Mouse (Mus musculus) spleen, adult 2 months (tissue): ENCODE results near the gene Wfs1. TPM values are rescaled to one million over a fixed set of nuclear protein-coding genes. Genes with fewer than 3 reads are reported as not detected.

ENCODE experiments used
- DNase-seq, 2 experiments: peaks; one replicate each; pipeline versions ENCODE4 v3.0.0 to v3.0.0-alpha.2; 2012 to 2021; ENCODE audit warnings: low spot score in 2 of 2, low read depth in 1 of 2
- H3K27ac ChIP-seq: fragments of 200-500 bp; 2 replicates; pipeline ENCODE4 v1.5.1; 2012; ENCODE audit warnings: low read length, inconsistent platforms; ENCODE audit not compliant: insufficient read depth
- H3K27me3 ChIP-seq: fragments of 200-500 bp; 2 replicates; pipeline ENCODE4 v1.6.1; 2012; ENCODE audit warnings: mild to moderate bottlenecking, moderate library complexity, low read length, inconsistent platforms; ENCODE audit not compliant: control insufficient read depth, insufficient read depth
- H3K36me3 ChIP-seq: fragments of 200-500 bp; 2 replicates; pipeline ENCODE4 v1.6.1; 2012; ENCODE audit warnings: mild to moderate bottlenecking, low read length, inconsistent platforms; ENCODE audit not compliant: control insufficient read depth, insufficient read depth
- H3K4me1 ChIP-seq: fragments of 200-500 bp; 2 replicates; pipeline ENCODE4 v1.6.1; 2011; ENCODE audit warnings: inconsistent platforms; ENCODE audit not compliant: control insufficient read depth, insufficient read depth, insufficient read length
- H3K4me3 ChIP-seq: fragments of 200-500 bp; 2 replicates; pipeline ENCODE4 v1.5.1; 2011; ENCODE audit warnings: mild to moderate bottlenecking, inconsistent platforms; ENCODE audit not compliant: insufficient read depth, insufficient read length; ENCODE audit errors: extremely low read depth
- CTCF ChIP-seq: fragments of 200-500 bp; IDR thresholded peaks from 2 replicates; pipeline ENCODE4 v1.5.1; 2011; ENCODE audit warnings: mild to moderate bottlenecking, inconsistent platforms; ENCODE audit not compliant: insufficient read depth, insufficient read length, insufficient replicate concordance; ENCODE audit errors: extremely low read depth
- POLR2A ChIP-seq: fragments of 200-500 bp; IDR thresholded peaks from 2 replicates; pipeline ENCODE4 v1.6.1; 2011; ENCODE audit warnings: low read depth, low read length, inconsistent platforms
- WGBS: fragments of 180-500 bp; shearing (Covaris S2); methylation state at CpG from one replicate; pipeline ENCODE4 v1.1.7; 2018; 5-methylcytosine and 5-hydroxymethylcytosine counted together
- polyA plus RNA-seq: library from polyadenylated mRNA; depleted of rRNA; stranded (reverse); fragments of >200 nt; gene quantifications from 2 replicates; pipeline ENCODE4 v1.2.3, GENCODE M21; 2012

The Wfs1 gene
- polyA plus RNA-seq, 1 experiment: 7.2 TPM

DNA sequence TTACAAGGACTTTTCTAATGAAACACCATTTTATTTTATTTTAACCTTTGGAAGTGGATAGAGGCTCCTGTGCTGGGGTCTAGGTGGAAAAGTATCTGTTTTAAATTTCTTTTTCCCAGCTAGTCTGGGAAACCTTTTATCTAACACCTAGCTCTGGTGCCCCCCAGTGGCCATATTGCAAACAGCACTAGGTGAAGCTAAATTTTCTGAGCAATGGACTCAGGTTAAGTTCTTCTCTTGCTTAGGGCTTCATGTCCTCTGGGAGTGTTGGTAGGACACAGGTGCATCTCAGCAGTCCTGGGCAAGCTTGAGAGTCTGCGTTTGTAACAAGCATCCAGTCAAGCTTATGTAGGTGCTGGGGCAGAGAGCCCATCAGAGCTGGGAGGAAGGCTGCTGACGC, 13.0 kb upstream of the Wfs1 start:
- no peak overlapping the region for H3K4me3 ChIP-seq
- no peak overlapping the region for H3K27ac ChIP-seq
- H3K27me3 ChIP-seq: no peaks in the 10 kb centered on the region
- TF ChIP-seq POLR2A (no peak), CTCF (peak; percentile 46; the same call in 1 of the 2 replicates)
- 52% methylated on average over 2 of the region's 2 CpGs for WGBS
- peak; percentile 31 to 71 for DNase-seq
- no peaks in the 10 kb centered on the region for H3K36me3 ChIP-seq
- H3K4me1 ChIP-seq: no peaks in the 10 kb centered on the region; the same call in 1 of the 2 replicates

DNA sequence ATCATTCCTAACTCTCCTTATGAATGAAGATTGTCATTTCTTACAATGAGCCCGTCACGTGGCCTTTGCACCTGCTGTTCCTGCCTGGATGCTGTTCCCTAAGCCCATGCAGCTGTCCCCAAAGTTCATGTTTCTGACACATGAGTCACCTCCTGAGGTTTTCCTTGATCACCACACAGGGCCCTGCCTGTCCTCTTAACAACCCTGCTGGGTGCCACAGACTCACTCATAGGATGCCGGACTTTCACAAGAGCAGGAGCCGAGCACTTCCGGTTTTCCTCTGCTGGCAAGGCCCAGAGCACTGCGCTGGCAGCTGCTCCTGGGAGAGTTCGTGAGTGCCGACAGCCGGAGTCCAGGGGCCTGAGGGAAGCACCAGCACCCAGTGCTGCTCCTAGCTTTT, 12.0 kb upstream of the Wfs1 start:
- H3K27ac ChIP-seq: no peak overlapping the region
- TF ChIP-seq POLR2A (no peak), CTCF (no peak)
- no peaks in the 10 kb centered on the region; the same call in 1 of the 2 replicates for H3K4me1 ChIP-seq
- no peaks in the 10 kb centered on the region for H3K36me3 ChIP-seq
- DNase-seq: no peak
- no peak overlapping the region for H3K4me3 ChIP-seq
- H3K27me3 ChIP-seq: no peaks in the 10 kb centered on the region
- WGBS: 88% methylated on average over 9 of the region's 9 CpGs

DNA sequence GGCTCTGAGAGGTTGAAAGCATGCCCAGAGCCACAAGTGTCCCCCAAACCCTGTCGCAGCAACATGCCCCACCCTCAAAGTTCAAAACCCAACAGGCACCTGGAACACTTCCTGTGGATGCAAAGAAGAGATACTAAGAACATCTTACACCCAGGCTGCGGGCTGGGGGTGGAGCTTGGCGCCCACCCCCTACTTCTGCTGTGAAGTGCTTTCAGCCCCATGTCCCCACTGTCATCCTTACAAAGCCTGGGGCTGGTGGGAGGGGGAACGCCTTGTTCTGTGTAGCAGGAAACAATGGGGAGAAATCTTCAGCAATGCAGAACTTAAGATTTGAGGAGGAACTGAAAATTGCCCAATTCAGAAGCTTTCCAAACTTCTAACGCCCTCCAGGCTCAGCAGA, 9.0 kb upstream of the Wfs1 start:
- Histone ChIP-seq H3K27ac (no peak overlapping the region), H3K4me3 (no peak overlapping the region), H3K27me3 (no peaks in the 10 kb centered on the region), H3K36me3 (no peaks in the 10 kb centered on the region), H3K4me1 (no peaks in the 10 kb centered on the region; the same call in 1 of the 2 replicates)
- WGBS: 8% methylated on average over 5 of the region's 5 CpGs
- no peak for DNase-seq
- no peak for TF ChIP-seq POLR2A
- no peak for TF ChIP-seq CTCF

DNA sequence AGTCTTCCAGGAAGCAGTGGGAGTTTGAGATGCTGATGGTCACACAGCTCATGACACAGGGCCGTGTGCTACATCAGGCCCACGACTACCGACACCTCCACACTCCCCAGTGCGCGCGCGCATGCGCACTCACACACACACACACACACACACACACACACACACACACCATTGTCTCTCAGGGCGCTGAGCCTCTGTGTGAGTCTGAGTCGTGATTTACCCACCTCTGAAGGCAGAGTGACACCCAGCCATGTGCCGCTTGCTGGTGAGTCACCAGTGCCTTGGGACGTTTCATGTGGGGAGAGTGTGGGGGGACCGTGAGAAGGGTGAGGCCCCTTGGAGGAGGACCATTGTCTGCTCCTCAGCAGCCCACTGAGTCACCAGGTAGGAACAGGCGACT, 7.4 kb upstream of the Wfs1 start:
- TF ChIP-seq CTCF (no peak), POLR2A (no peak)
- DNase-seq: no peak
- Histone ChIP-seq H3K27me3 (no peaks in the 10 kb centered on the region), H3K27ac (no peak overlapping the region), H3K4me3 (no peak overlapping the region), H3K4me1 (no peaks in the 10 kb centered on the region; the same call in 1 of the 2 replicates), H3K36me3 (no peaks in the 10 kb centered on the region)
- 72% methylated on average over 14 of the region's 14 CpGs for WGBS

DNA sequence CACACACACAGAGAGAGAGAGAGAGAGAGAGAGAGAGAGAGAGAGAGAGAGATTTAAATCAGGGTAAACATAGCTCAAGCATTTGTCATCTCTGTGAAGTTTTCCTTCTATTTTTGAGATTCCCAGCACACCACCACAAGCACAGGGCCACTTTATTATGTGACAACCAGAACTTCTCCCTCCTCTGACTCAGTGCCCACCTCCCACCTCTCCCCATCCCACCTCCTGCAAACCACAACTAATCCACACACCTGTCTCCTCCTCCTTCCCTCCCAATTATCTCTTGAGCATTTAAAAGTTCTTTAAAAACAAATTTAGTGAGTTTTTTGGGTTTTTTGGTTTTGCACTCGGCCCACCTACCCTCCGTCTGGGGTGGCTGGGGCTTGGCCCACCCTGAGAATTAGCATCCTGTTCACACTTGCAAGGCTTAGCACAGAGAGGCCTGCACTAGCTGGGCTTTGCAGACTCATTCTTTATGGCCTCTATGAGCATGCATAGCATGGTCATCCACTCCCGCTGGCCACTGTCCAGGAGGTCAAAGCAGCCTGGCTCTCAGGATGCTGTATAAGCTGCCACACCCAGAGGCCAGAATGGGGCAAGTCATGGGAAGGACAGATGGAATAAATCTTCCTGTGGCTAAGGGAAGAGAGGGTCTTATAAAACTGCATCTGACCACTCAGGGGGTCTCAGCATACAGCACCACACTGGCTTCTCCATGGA, 1.8 kb upstream of the Wfs1 start:
- Histone ChIP-seq H3K4me1 (peaks cover 2% of the 10 kb centered on the region; the same call in 1 of the 2 replicates), H3K27me3 (no peaks in the 10 kb centered on the region), H3K4me3 (no peak overlapping the region), H3K27ac (no peak overlapping the region), H3K36me3 (no peaks in the 10 kb centered on the region)
- no peak for DNase-seq
- TF ChIP-seq CTCF (no peak), POLR2A (no peak)
- 94% methylated on average over 3 of the region's 3 CpGs for WGBS

DNA sequence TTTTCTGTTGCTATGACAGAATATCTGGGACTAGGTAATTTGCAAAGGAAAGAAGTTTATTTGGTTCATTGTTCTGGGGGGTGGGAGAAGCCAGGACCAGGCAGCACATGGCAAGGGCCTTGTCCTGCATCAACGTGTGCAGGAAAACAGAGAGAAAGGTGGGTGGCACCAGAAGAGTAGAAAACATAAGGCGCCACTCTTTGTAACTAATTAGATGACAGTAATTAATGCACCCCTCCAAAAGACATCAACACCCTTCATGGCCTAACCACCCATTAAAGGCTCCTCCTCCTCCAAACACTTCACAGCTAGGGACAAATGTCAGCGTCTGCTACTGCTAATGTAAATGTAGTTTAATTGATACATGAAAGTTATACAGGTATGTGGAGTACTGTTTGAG, 1.2 kb upstream of the Wfs1 start:
- no peak overlapping the region for H3K27ac ChIP-seq
- WGBS: 76% methylated on average over 3 of the region's 3 CpGs
- peaks cover 2% of the 10 kb centered on the region; the same call in 1 of the 2 replicates for H3K4me1 ChIP-seq
- no peak for TF ChIP-seq CTCF
- no peak for TF ChIP-seq POLR2A
- DNase-seq: no peak
- H3K27me3 ChIP-seq: no peaks in the 10 kb centered on the region
- no peak overlapping the region for H3K4me3 ChIP-seq
- no peaks in the 10 kb centered on the region for H3K36me3 ChIP-seq

DNA sequence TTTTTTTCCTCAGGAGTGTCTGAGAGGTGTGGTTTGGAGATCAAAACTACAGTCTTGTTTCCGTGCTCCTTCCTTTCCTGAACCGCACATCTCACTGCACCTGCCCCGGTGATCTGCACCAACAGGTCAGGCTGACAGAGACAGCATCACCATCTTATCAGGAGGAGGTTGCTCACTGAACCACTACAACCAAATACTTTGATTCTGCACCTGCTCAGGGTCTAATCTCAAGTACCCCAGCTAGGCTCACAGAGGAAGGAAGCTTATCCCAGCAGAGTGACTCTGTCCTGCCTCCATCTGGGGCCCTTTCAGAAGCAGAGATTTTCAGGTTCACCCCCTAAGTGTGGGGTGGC, 596 bp upstream of the Wfs1 start:
- Histone ChIP-seq H3K27ac (no peak overlapping the region), H3K36me3 (no peaks in the 10 kb centered on the region), H3K4me1 (peaks cover 2% of the 10 kb centered on the region; the same call in 1 of the 2 replicates), H3K4me3 (peak overlapping the region; percentile 64; the same call in 1 of the 2 replicates), H3K27me3 (no peaks in the 10 kb centered on the region)
- DNase-seq: no peak
- 0% methylated on average over 3 of the region's 3 CpGs for WGBS
- TF ChIP-seq CTCF (no peak), POLR2A (no peak)
